Mouse (Mus musculus): ENCODE measurements around the gene Fzr1. TPM values are rescaled to one million over a fixed set of nuclear protein-coding genes. Genes with fewer than 3 reads are reported as not detected.

Gene Fzr1
- polyA plus RNA-seq, 1 experiment from 2014 or later = 90.9 TPM

- Histone ChIP-seq H3K9ac (no peak overlapping the region), H3K27me3 (peaks cover 34% of the 10 kb centered on the region), H3K4me3 (no peak overlapping the region), H3K27ac (no peak overlapping the region), H3K36me3 (peaks cover 59% of the 10 kb centered on the region), H3K9me3 (no peaks in the 10 kb centered on the region), H3K4me2 (no peak overlapping the region), H3K4me1 (peaks cover 32% of the 10 kb centered on the region)
- no peak for ATAC-seq (ENCODE audit: insufficient number of reproducible peaks, low FRiP score, low TSS enrichment, low read depth)
- WGBS = 82% methylated on average over 6 of the region's 6 CpGs
Measured at GRCm38 (mm10) chr10:81366477-81367206, 11.7 kb downstream of the Fzr1 start.

GRCm38 (mm10) chr10:81365672-81366476 lies 12.4 kb downstream of the Fzr1 start, which contains the start of gene 4930404N11Rik:
Gene 4930404N11Rik (minus strand): TSS chr10:81365816.
- Histone ChIP-seq H3K4me1 (peaks cover 35% of the 10 kb centered on the region), H3K27ac (no peak within 1 kb of the TSS), H3K27me3 (peaks cover 34% of the 10 kb centered on the region), H3K36me3 (peaks cover 52% of the 10 kb centered on the region), H3K9me3 (no peaks in the 10 kb centered on the region), H3K4me2 (peak within 1 kb of the TSS; percentile 50), H3K4me3 (peak within 1 kb of the TSS; percentile 32), H3K9ac (peak within 1 kb of the TSS; percentile 23; the same call in 1 of the 2 replicates)
- no peak for ATAC-seq (ENCODE audit: insufficient number of reproducible peaks, low FRiP score, low TSS enrichment, low read depth)
- WGBS = 33% methylated on average over 12 of the region's 12 CpGs

GRCm38 (mm10) chr10:81365073-81365472 lies 13.2 kb downstream of the Fzr1 start:
- Histone ChIP-seq H3K27ac (no peak overlapping the region), H3K4me3 (no peak overlapping the region; the same call in 1 of the 2 replicates), H3K4me2 (peak overlapping the region; percentile 50; the same call in 1 of the 2 replicates), H3K9ac (no peak overlapping the region), H3K36me3 (peaks cover 46% of the 10 kb centered on the region), H3K27me3 (peaks cover 34% of the 10 kb centered on the region), H3K9me3 (no peaks in the 10 kb centered on the region), H3K4me1 (peaks cover 39% of the 10 kb centered on the region)
- no peak for ATAC-seq (ENCODE audit: insufficient number of reproducible peaks, low FRiP score, low TSS enrichment, low read depth)
- WGBS = 40% methylated on average over 4 of the region's 4 CpGs

- WGBS = 14% methylated on average over 28 of the region's 28 CpGs
- Histone ChIP-seq H3K27me3 (peaks cover 34% of the 10 kb centered on the region), H3K4me1 (peaks cover 39% of the 10 kb centered on the region), H3K9me3 (no peaks in the 10 kb centered on the region), H3K9ac (peak overlapping the region; percentile 23; the same call in 1 of the 2 replicates), H3K4me3 (peak overlapping the region; percentile 32), H3K4me2 (peak overlapping the region; percentile 50), H3K27ac (no peak overlapping the region; the same call in 1 of the 2 replicates), H3K36me3 (peaks cover 46% of the 10 kb centered on the region)
- no peak for ATAC-seq (ENCODE audit: insufficient number of reproducible peaks, low FRiP score, low TSS enrichment, low read depth)
Measured at GRCm38 (mm10) chr10:81364666-81365065, 13.7 kb downstream of the Fzr1 start.

GRCm38 (mm10) chr10:81363436-81364346 lies 14.6 kb downstream of the Fzr1 start:
- no peaks in the 10 kb centered on the region for H3K9me3 ChIP-seq
- H3K4me1 ChIP-seq = peaks cover 44% of the 10 kb centered on the region
- H3K27ac ChIP-seq = no peak overlapping the region
- peaks cover 34% of the 10 kb centered on the region for H3K27me3 ChIP-seq
- peaks cover 37% of the 10 kb centered on the region for H3K36me3 ChIP-seq
- WGBS = 13% methylated on average over 52 of the region's 54 CpGs
- H3K9ac ChIP-seq = peak overlapping the region; percentile 23; the same call in 1 of the 2 replicates
- peak overlapping the region; percentile 50 for H3K4me2 ChIP-seq
- ATAC-seq (ENCODE audit: insufficient number of reproducible peaks, low FRiP score, low TSS enrichment, low read depth) = no peak
- peak overlapping the region; percentile 32 for H3K4me3 ChIP-seq

GRCm38 (mm10) chr10:81362336-81362949 lies 15.9 kb downstream of the Fzr1 start:
- Histone ChIP-seq H3K4me2 (no peak overlapping the region), H3K36me3 (peaks cover 25% of the 10 kb centered on the region), H3K9me3 (no peaks in the 10 kb centered on the region), H3K27me3 (peaks cover 34% of the 10 kb centered on the region), H3K9ac (no peak overlapping the region), H3K4me3 (no peak overlapping the region), H3K4me1 (peaks cover 55% of the 10 kb centered on the region), H3K27ac (no peak overlapping the region)
- no peak for ATAC-seq (ENCODE audit: insufficient number of reproducible peaks, low FRiP score, low TSS enrichment, low read depth)
- 74% methylated on average over 12 of the region's 12 CpGs for WGBS

GRCm38 (mm10) chr10:81360721-81361120 lies 17.6 kb downstream of the Fzr1 start:
- H3K9ac ChIP-seq = no peak overlapping the region

GRCm38 (mm10) chr10:81358841-81359240 lies 19.5 kb downstream of the Fzr1 start:
- WGBS = 46% methylated on average over 1 of the region's 1 CpGs
- ATAC-seq (ENCODE audit: insufficient number of reproducible peaks, low FRiP score, low TSS enrichment, low read depth) = no peak
- Histone ChIP-seq H3K27ac (peak overlapping the region; percentile 7; the same call in 1 of the 2 replicates), H3K36me3 (peaks cover 10% of the 10 kb centered on the region; the same call in 1 of the 2 replicates), H3K4me3 (no peak overlapping the region), H3K27me3 (peaks cover 17% of the 10 kb centered on the region), H3K9ac (no peak overlapping the region), H3K4me1 (peaks cover 44% of the 10 kb centered on the region), H3K4me2 (peak overlapping the region; percentile 97; the same call in 1 of the 2 replicates), H3K9me3 (no peaks in the 10 kb centered on the region)

More at GRCm38 (mm10) chr10:81360721-81361120, 17.6 kb downstream of the Fzr1 start:
- peaks cover 63% of the 10 kb centered on the region for H3K4me1 ChIP-seq
- peaks cover 10% of the 10 kb centered on the region; the same call in 1 of the 2 replicates for H3K36me3 ChIP-seq
- no peak for ATAC-seq (ENCODE audit: insufficient number of reproducible peaks, low FRiP score, low TSS enrichment, low read depth)
- WGBS = 54% methylated on average over 8 of the region's 8 CpGs
- H3K27ac ChIP-seq = no peak overlapping the region
- no peak overlapping the region for H3K4me3 ChIP-seq
- no peak overlapping the region for H3K4me2 ChIP-seq
- H3K9me3 ChIP-seq = no peaks in the 10 kb centered on the region
- H3K27me3 ChIP-seq = peaks cover 36% of the 10 kb centered on the region

- Histone ChIP-seq H3K27ac (0 out of 2 replicates have a peak overlapping the region, but pooled peaks have one; percentile 7), H3K4me3 (peak overlapping the region; percentile 76), H3K4me2 (peak overlapping the region; percentile 97), H3K36me3 (peaks cover 10% of the 10 kb centered on the region; the same call in 1 of the 2 replicates), H3K27me3 (peaks cover 11% of the 10 kb centered on the region), H3K4me1 (peaks cover 38% of the 10 kb centered on the region), H3K9ac (peak overlapping the region; percentile 84; the same call in 1 of the 2 replicates), H3K9me3 (no peaks in the 10 kb centered on the region)
- no peak for ATAC-seq (ENCODE audit: insufficient number of reproducible peaks, low FRiP score, low TSS enrichment, low read depth)
- WGBS = 30% methylated on average over 4 of the region's 4 CpGs
Measured at GRCm38 (mm10) chr10:81358209-81358608, 20.1 kb downstream of the Fzr1 start.

- Histone ChIP-seq H3K36me3 (0 out of 2 replicates have a peak, but pooled peaks cover 7% of the 10 kb centered on the region), H3K9me3 (no peaks in the 10 kb centered on the region), H3K27ac (peak within 1 kb of the TSS; percentile 38; the same call in 1 of the 2 replicates), H3K27me3 (0 out of 2 replicates have a peak, but pooled peaks cover 3% of the 10 kb centered on the region), H3K4me1 (peaks cover 31% of the 10 kb centered on the region), H3K4me3 (peak within 1 kb of the TSS; percentile 76), H3K4me2 (peak within 1 kb of the TSS; percentile 97), H3K9ac (peak within 1 kb of the TSS; percentile 84)
- ATAC-seq (ENCODE audit: insufficient number of reproducible peaks, low FRiP score, low TSS enrichment, low read depth) = peak; percentile 78
- WGBS = 2% methylated on average over 78 of the region's 79 CpGs
Measured at GRCm38 (mm10) chr10:81356991-81357844, 21.1 kb downstream of the Fzr1 start, which contains the start of gene Mfsd12. Gene Mfsd12 (plus strand): TSS chr10:81357491.

All from limb, embryonic 15.5 days (tissue).